Mouse (Mus musculus) liver, postnatal 0 days (tissue): Measurements from ENCODE around the gene Ptpra. TPM values are rescaled to one million over a fixed set of nuclear protein-coding genes. Genes with fewer than 3 reads are reported as not detected.

Source experiments
- ATAC-seq: fragments of 200-750 bp; cut with Nextera tagmentation; 2 replicates; pipeline ENCODE4 v1.8.0; 2017; ENCODE audit warnings: mild to moderate bottlenecking, moderate library complexity
- DNase-seq: peaks from one replicate; pipeline ENCODE4 v3.0.0-alpha.2; 2016
- H3K27ac ChIP-seq: fragments of 300-500 bp; sonication (generic); 2 replicates; pipeline ENCODE4 v1.5.1; 2014; ENCODE audit warnings: antibody characterized with exemption, moderate library complexity, mild to moderate bottlenecking, low read depth
- H3K27me3 ChIP-seq: fragments of 300-500 bp; sonication (generic); 2 replicates; pipeline ENCODE4 v1.6.1; 2014; ENCODE audit warnings: low read length, control low read depth, mixed read lengths; ENCODE audit not compliant: insufficient read depth
- H3K36me3 ChIP-seq: fragments of 300-500 bp; sonication (generic); replicated peaks from 2 replicates; pipeline ENCODE4 v1.6.1; 2014; ENCODE audit warnings: mild to moderate bottlenecking, control low read depth, low read length, moderate library complexity, mixed read lengths; ENCODE audit not compliant: insufficient read depth
- H3K4me1 ChIP-seq: fragments of 300-500 bp; sonication (generic); 2 replicates; pipeline ENCODE4 v1.6.1; 2014; ENCODE audit warnings: antibody characterized with exemption, mild to moderate bottlenecking, control low read depth; ENCODE audit not compliant: insufficient read depth
- H3K4me2 ChIP-seq: fragments of 300-500 bp; sonication (generic); 2 replicates; pipeline ENCODE4 v1.6.1; 2014; ENCODE audit warnings: low read depth, mild to moderate bottlenecking, low read length, moderate library complexity, mixed read lengths
- H3K4me3 ChIP-seq: fragments of 300-500 bp; sonication (generic); 2 replicates; pipeline ENCODE4 v1.5.1; 2014; ENCODE audit warnings: low read depth, low read length
- H3K9ac ChIP-seq: fragments of 300-500 bp; sonication (generic); replicated peaks from 2 replicates; pipeline ENCODE4 v1.6.1; 2014; ENCODE audit warnings: mild to moderate bottlenecking, moderate library complexity
- H3K9me3 ChIP-seq: fragments of 300-500 bp; sonication (generic); 2 replicates; pipeline ENCODE4 v1.6.1; 2016; ENCODE audit warnings: mild to moderate bottlenecking, control low read depth, low read length, mixed read lengths
- CTCF ChIP-seq: sonication (generic); IDR thresholded peaks from 2 replicates; pipeline ENCODE4 v1.5.1; 2016; ENCODE audit warnings: antibody characterized with exemption, low read depth
- EP300 ChIP-seq: IDR thresholded peaks from 2 replicates; pipeline ENCODE4 v1.6.1; 2016; ENCODE audit warnings: antibody characterized with exemption, low read depth, mild to moderate bottlenecking
- WGBS: fragments of 180-500 bp; shearing (Covaris S2); extraction: QIAGEN DNeasy Blood & Tissue Kit; methylation state at CpG from one replicate; pipeline ENCODE4 v1.1.7; 2014; ENCODE audit not compliant: insufficient replicate concordance; 5-methylcytosine and 5-hydroxymethylcytosine counted together
- polyA plus RNA-seq: library from polyadenylated mRNA; unstranded; fragments of >200 nt; fragmentation: Nextera tagmentation; extraction: Ambion mirVana; gene quantifications from 2 replicates; pipeline ENCODE4 v1.2.1, GENCODE M21; 2015

The Ptpra gene
- polyA plus RNA-seq, 1 experiment from 2014 or later, result 18.7 TPM

DNA sequence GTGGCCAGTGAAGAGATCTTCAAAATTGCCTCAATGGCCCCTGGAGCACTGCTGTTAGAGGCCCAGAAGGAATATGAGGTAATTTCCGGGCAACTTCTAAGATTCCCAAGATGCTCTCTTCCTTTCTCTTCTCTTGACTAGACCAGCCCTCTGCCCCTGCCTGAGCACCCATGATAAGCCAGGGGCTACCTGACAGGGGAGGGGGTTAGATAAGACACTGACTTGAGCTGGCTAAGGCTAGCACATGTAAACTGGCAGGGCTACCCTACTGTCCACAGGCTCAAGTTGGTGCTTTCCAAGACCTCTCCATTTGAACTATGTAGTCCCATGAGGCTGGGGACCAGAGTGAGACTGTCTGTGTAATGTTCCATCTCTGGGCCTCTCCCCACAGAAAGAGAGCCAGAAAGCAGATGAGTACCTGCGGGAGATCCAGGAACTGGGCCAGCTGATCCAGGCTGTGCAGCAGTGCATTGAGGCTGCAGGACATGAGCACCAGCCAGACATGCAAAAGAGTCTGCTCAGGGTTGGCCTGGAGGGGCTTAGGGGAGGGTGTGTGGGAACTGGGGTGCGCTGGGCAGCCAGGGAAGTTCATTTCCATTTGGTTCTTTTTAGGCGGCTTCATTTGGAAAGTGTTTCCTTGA is 10.1 kb upstream of the Ptpra start:
- H3K9ac ChIP-seq, result no peak overlapping the region
- H3K4me3 ChIP-seq, result no peak overlapping the region
- TF ChIP-seq EP300 (no peak), CTCF (no peak)
- no peak overlapping the region for H3K4me2 ChIP-seq
- H3K27ac ChIP-seq, result no peak overlapping the region
- DNase-seq (no peak), ATAC-seq (no peak)
- H3K36me3 ChIP-seq, result peaks cover 67% of the 10 kb centered on the region
- no peaks in the 10 kb centered on the region for H3K4me1 ChIP-seq
- 88% methylated on average over 4 of the region's 4 CpGs for WGBS
- H3K9me3 ChIP-seq, result no peaks in the 10 kb centered on the region
- no peaks in the 10 kb centered on the region for H3K27me3 ChIP-seq

- ATAC-seq (peak; percentile 68), DNase-seq (no peak)
- no peak overlapping the region for H3K4me3 ChIP-seq
- peaks cover 67% of the 10 kb centered on the region for H3K36me3 ChIP-seq
- H3K4me2 ChIP-seq, result no peak overlapping the region
- no peaks in the 10 kb centered on the region for H3K27me3 ChIP-seq
- TF ChIP-seq EP300 (no peak), CTCF (peak; percentile 62)
- 65% methylated on average over 10 of the region's 10 CpGs for WGBS
- no peaks in the 10 kb centered on the region for H3K9me3 ChIP-seq
- H3K27ac ChIP-seq, result no peak overlapping the region
- no peak overlapping the region for H3K9ac ChIP-seq
- H3K4me1 ChIP-seq, result no peaks in the 10 kb centered on the region
Measured at GRCm38 (mm10) chr2:130442162-130442561, 7.9 kb upstream of the Ptpra start.

- Histone ChIP-seq H3K4me3 (no peak overlapping the region), H3K4me1 (peaks cover 25% of the 10 kb centered on the region), H3K27me3 (no peaks in the 10 kb centered on the region), H3K27ac (no peak overlapping the region), H3K4me2 (no peak overlapping the region), H3K9ac (no peak overlapping the region), H3K9me3 (no peaks in the 10 kb centered on the region), H3K36me3 (peaks cover 10% of the 10 kb centered on the region)
- TF ChIP-seq EP300, result no peak
- no peak for TF ChIP-seq CTCF
- DNase-seq (no peak), ATAC-seq (no peak)
Measured at GRCm38 (mm10) chr2:130448449-130448848, 1.6 kb upstream of the Ptpra start.

DNA sequence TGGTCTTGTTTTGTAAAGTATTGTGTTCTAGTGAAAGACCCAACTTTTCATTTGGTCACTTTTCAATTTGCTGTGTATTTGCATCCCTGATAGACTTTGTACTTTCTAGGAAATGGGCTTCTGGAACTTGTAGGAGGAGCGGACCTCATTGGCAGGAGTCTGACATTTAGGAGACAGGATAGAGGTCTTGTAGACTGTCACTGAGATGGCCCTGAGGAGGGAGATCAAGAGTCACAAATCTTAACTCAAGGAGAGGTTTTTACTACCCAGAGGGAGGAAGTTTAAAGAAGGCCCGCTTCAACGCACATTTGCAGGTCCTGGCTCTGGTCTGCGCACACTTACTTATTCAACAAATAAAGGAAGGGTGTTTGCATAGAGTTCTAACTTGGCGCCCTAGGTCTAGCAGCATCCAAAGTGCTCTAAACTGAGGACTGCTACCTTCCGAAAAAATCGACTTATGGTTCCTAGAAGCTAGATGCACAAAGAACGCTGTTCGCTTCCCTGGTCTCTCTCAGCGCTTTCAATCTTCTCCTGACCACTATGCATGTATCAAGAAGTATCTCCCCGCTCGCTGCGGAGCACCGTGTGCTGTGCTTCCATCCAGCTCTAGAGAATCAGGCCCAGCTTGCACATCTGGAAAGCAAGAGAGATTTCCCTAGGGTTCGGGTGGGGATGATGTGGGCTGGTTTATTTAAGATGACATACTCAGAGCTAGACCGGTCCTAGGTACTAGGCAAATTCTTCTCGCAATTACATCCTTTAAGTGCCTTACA is 871 bp upstream of the Ptpra start:
- H3K9me3 ChIP-seq, result no peaks in the 10 kb centered on the region
- peak overlapping the region; percentile 88 for H3K9ac ChIP-seq
- H3K36me3 ChIP-seq, result peaks cover 3% of the 10 kb centered on the region; the same call in 1 of the 2 replicates
- no peak overlapping the region for H3K27ac ChIP-seq
- H3K4me2 ChIP-seq, result peak overlapping the region; percentile 96
- H3K4me3 ChIP-seq, result peak overlapping the region; percentile 88
- ATAC-seq, result no peak
- WGBS, result 8% methylated on average over 17 of the region's 17 CpGs
- H3K4me1 ChIP-seq, result peaks cover 25% of the 10 kb centered on the region
- no peaks in the 10 kb centered on the region for H3K27me3 ChIP-seq
- DNase-seq, result no peak
- 0 out of 2 replicates have a peak, but pooled peaks have one; percentile 6 for TF ChIP-seq CTCF
- no peak for TF ChIP-seq EP300

GRCm38 (mm10) chr2:130450434-130450796 is 337 bp downstream of the Ptpra start:
- peak; percentile 91 for ATAC-seq
- peak; percentile 85 for DNase-seq
- 2% methylated on average over 32 of the region's 47 CpGs for WGBS

DNA sequence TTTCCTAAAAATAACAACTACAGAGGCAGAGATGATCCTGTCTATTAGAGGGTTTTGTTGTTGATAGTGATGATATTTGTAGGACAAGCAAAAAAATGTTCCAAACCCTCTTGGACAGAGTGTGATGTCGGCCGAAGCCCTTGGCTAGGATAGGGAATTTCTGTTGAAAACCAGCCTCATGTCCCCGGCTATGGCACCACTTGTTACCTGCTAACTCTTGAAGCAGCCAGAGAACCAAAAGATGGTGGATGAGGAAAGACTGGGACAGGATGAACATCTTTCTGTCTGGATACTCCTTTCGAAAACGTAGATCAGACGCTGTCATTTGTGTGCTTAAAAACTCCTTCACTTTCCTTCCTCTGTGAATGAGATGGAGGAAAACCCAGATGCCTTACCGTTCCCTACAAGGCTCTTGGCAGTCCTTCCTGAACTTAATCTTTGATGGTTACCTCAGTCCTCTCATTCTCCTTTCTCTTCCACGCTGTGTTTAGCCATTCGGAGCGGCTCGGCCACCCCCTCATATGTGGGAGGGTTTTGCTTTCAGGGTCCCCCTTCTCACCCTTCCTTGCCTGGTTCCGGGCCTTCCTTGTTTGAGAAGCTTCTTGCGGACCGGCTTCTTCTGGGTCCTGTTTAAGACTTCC is 1.1 kb downstream of the Ptpra start:
- Histone ChIP-seq H3K36me3 (no peaks in the 10 kb centered on the region), H3K4me1 (peaks cover 33% of the 10 kb centered on the region), H3K4me3 (peak overlapping the region; percentile 88), H3K27ac (0 out of 2 replicates have a peak overlapping the region, but pooled peaks have one; percentile 84), H3K9me3 (no peaks in the 10 kb centered on the region), H3K4me2 (peak overlapping the region; percentile 96), H3K9ac (peak overlapping the region; percentile 88), H3K27me3 (no peaks in the 10 kb centered on the region)
- no peak for DNase-seq
- TF ChIP-seq EP300 (no peak), CTCF (no peak)
- ATAC-seq, result no peak
- 69% methylated on average over 14 of the region's 14 CpGs for WGBS

More at GRCm38 (mm10) chr2:130450434-130450796, 337 bp downstream of the Ptpra start:
- Histone ChIP-seq H3K27ac (peak overlapping the region; percentile 84), H3K4me1 (peaks cover 33% of the 10 kb centered on the region), H3K4me3 (peak overlapping the region; percentile 88), H3K36me3 (no peaks in the 10 kb centered on the region), H3K27me3 (no peaks in the 10 kb centered on the region), H3K9me3 (no peaks in the 10 kb centered on the region), H3K4me2 (peak overlapping the region; percentile 96), H3K9ac (peak overlapping the region; percentile 88)
- TF ChIP-seq CTCF (0 out of 2 replicates have a peak, but pooled peaks have one; percentile 2), EP300 (no peak)
